Mouse (Mus musculus): ENCODE measurements at regions not wholly inside any gene's neighbourhood (a gene's known extent, or its start where the extent isn't known, plus 50 kb on each side); places are given as distances from the start of the nearest gene placed in this dataset.
A peak's percentile ranks its signal among the peaks of the same experiment; 100 is the strongest.

DNA sequence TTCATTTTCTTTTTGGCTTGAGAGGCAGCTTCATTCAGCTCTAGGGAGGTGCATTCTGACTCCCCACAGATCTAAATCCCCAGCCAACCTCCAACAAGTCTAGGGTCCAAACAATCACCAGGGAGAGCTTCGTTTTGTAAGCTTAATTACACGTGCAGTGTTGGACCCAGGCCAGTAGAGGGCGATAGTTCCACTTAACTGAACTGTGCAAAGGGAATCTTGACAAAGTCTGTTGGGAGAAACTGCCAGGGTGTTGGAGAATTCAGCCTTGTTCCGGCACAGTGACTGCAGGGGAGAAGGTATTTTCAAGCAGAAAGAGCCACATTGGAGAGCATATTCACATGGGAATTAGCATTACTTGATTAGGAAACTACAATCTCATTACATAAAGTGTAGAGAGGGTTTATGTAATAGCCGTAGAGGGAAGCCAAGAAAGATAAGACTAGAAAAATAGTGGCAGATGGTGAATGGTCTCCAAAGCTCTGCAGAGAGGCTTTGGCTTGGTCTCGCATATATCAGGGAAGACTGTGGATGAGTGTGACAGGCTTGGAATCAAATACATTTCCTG, 358.2 kb downstream of the Bmper start:
- H3K36me3 ChIP-seq (ENCODE audit: control insufficient read depth, insufficient read depth, low read length) = no peaks in the 10 kb centered on the region
- 7% methylated on average over 6 of the region's 6 CpGs for WGBS
- no peaks in the 10 kb centered on the region for H3K27me3 ChIP-seq (replicated peaks; ENCODE audit: control insufficient read depth, insufficient read depth, low read length)
- H3K4me1 ChIP-seq (ENCODE audit: control insufficient read depth, insufficient read depth, low read depth, low read length) = peaks cover 5% of the 10 kb centered on the region
- H3K9me3 ChIP-seq (ENCODE audit: control insufficient read depth, low read length) = no peaks in the 10 kb centered on the region
- ATAC-seq = peak; percentile 89
- peak overlapping the region; percentile 45; the same call in 1 of the 2 replicates for H3K27ac ChIP-seq (ENCODE audit: low read depth, low read length)
- no peak overlapping the region for H3K9ac ChIP-seq (ENCODE audit: low read depth, low read length)
- H3K4me3 ChIP-seq (ENCODE audit: low read length) = no peak overlapping the region
- H3K4me2 ChIP-seq (ENCODE audit: low read length) = no peak overlapping the region

DNA sequence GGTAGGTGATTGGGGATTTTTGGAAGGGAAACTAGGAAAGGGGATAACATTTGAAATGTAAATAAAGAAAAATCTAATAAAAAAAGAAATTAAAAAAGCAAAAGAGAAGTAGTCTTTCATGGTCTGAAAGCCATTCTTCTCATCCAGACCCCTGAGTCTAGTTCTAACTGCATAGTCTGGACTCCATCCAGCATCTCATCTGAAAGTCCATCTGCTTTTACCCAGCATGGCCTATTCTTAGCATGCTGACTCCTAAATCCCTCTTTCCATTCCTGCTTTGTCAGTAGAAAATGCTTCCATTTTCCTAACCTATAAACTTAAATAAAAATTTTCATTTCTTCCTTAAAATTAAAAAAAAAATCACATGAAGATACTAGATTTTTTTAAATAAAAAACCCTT, 361.7 kb downstream of the Bmper start:
- ATAC-seq = no peak
- H3K9ac ChIP-seq (ENCODE audit: low read depth, low read length) = no peak overlapping the region
- no peaks in the 10 kb centered on the region for H3K9me3 ChIP-seq (ENCODE audit: control insufficient read depth, low read length)
- no peak overlapping the region for H3K27ac ChIP-seq (ENCODE audit: low read depth, low read length)
- H3K36me3 ChIP-seq (ENCODE audit: control insufficient read depth, insufficient read depth, low read length) = no peaks in the 10 kb centered on the region
- no peak overlapping the region for H3K4me2 ChIP-seq (ENCODE audit: low read length)
- no peaks in the 10 kb centered on the region for H3K27me3 ChIP-seq (replicated peaks; ENCODE audit: control insufficient read depth, insufficient read depth, low read length)
- H3K4me3 ChIP-seq (ENCODE audit: low read length) = no peak overlapping the region
- peaks cover 5% of the 10 kb centered on the region for H3K4me1 ChIP-seq (ENCODE audit: control insufficient read depth, insufficient read depth, low read depth, low read length)

DNA sequence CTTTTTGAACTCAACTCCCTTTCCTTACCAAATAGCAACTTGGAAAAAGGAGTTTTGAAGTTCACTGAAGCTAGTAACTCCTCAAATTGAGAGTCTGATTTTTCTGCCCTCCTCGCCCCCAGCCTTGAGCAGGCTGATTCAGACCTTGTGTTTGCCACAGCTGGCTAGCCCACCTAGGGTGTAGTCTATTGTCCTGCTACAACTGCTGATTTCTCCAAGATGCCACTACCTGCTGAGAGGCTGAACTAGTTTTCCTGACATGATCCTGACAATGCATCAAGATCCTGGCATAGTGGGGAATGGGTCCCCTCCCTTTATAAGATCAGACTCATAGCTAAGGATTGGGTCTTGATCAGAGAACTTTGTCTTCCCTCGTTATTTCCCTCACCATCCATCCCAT, 366.1 kb downstream of the Bmper start:
- no peak for ATAC-seq
- no peaks in the 10 kb centered on the region for H3K9me3 ChIP-seq (ENCODE audit: control insufficient read depth, low read length)
- H3K27ac ChIP-seq (ENCODE audit: low read depth, low read length) = no peak overlapping the region

DNA sequence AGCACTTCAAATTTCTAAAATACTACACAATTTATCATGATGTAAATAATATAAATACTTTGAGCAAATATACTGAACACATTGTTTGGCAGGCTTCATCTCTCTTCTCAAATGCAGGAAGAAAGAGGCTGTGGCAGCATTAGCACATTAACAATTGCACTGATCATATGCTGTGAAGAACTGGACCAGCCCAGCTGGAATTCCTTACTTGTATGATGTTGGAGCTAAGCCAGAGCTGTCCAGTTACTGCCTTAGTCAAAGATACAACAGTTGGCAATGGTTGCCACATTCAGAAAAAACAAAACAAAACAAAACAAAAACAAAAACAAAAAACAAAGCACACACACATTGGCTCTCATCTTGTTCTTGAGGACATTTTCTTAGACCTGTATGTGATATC, 369.0 kb downstream of the Bmper start:
- no peak overlapping the region for H3K27ac ChIP-seq (ENCODE audit: low read depth, low read length)
- ATAC-seq = no peak
- no peak overlapping the region for H3K4me2 ChIP-seq (ENCODE audit: low read length)
- H3K4me1 ChIP-seq (ENCODE audit: control insufficient read depth, insufficient read depth, low read depth, low read length) = no peaks in the 10 kb centered on the region
- H3K36me3 ChIP-seq (ENCODE audit: control insufficient read depth, insufficient read depth, low read length) = no peaks in the 10 kb centered on the region
- no peak overlapping the region for H3K9ac ChIP-seq (ENCODE audit: low read depth, low read length)
- H3K4me3 ChIP-seq (ENCODE audit: low read length) = no peak overlapping the region
- H3K27me3 ChIP-seq (replicated peaks; ENCODE audit: control insufficient read depth, insufficient read depth, low read length) = no peaks in the 10 kb centered on the region
- no peaks in the 10 kb centered on the region for H3K9me3 ChIP-seq (ENCODE audit: control insufficient read depth, low read length)

More for the DNA sequence above, 366.1 kb downstream of the Bmper start:
- H3K27me3 ChIP-seq (replicated peaks; ENCODE audit: control insufficient read depth, insufficient read depth, low read length) = no peaks in the 10 kb centered on the region
- H3K4me3 ChIP-seq (ENCODE audit: low read length) = no peak overlapping the region
- no peaks in the 10 kb centered on the region for H3K36me3 ChIP-seq (ENCODE audit: control insufficient read depth, insufficient read depth, low read length)
- WGBS = 39% methylated on average over 2 of the region's 2 CpGs
- no peaks in the 10 kb centered on the region for H3K4me1 ChIP-seq (ENCODE audit: control insufficient read depth, insufficient read depth, low read depth, low read length)
- H3K9ac ChIP-seq (ENCODE audit: low read depth, low read length) = no peak overlapping the region
- no peak overlapping the region for H3K4me2 ChIP-seq (ENCODE audit: low read length)

DNA sequence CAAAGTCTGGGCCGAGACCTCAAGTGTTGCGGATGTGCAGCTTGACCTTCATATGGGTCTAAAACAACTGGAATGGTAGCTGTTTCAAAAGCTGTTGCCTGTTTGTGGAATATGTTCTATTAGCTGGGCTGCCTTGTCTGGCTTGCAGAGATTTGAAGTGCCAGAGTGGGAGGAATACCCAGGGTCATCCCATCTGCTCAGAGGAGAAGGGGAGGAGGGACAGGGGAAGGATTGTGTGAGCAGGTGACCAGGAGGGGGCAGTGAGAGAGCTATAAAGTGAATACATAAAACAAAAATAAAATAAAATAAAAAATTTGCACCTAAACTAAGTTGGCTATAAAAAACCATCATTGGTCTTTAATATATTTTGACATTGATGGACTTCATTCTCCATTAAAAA, 377.7 kb downstream of the Bmper start:
- Histone ChIP-seq H3K27ac (ENCODE audit: low read depth, low read length) (no peak overlapping the region), H3K9me3 (ENCODE audit: control insufficient read depth, low read length) (no peaks in the 10 kb centered on the region), H3K4me1 (ENCODE audit: control insufficient read depth, insufficient read depth, low read depth, low read length) (no peaks in the 10 kb centered on the region), H3K27me3 (replicated peaks; ENCODE audit: control insufficient read depth, insufficient read depth, low read length) (no peaks in the 10 kb centered on the region), H3K9ac (ENCODE audit: low read depth, low read length) (no peak overlapping the region), H3K36me3 (ENCODE audit: control insufficient read depth, insufficient read depth, low read length) (no peaks in the 10 kb centered on the region), H3K4me2 (ENCODE audit: low read length) (no peak overlapping the region), H3K4me3 (ENCODE audit: low read length) (no peak overlapping the region)
- ATAC-seq = no peak
- 95% methylated on average over 2 of the region's 2 CpGs for WGBS

All from hindbrain, embryonic 16.5 days (tissue).